ENCODE assay signal across 9 mouse cellular contexts in the genomic region with DNA sequence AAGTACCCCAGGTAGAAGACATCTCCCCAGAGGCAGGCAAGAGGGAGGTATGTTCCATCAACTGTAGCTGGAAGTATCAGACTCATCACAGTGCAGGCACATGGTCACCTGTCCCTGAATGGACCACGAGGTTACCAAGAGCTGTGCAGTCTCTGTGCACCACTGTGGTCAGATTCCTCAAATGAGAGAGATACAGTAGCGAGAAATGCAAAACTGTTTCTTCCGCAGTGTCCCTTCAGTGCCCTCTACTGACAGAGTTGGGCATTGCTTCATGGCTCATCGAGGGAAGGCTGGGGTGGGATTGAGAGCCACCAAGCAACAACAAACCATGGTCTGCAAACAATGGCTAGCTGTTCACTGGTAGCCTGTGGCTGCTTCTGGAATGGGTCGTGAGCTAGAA.
DNase-seq lines count a peak whose midpoint lies in the region; ATAC-seq and TF ChIP-seq lines count a peak whose summit lies in the region.
"Had no signal": no experiment of that assay in that cellular context is flagged by ENCODE, and none has a peak within 500 bp of the region (broad histone marks: within the 10 kb centered on the region; RNA-seq: fewer than 3 reads in every experiment).

No protein-coding gene starts in this region.

- intact Hi-C loops in left cerebral cortex, postnatal 25 days (cut with DNase I) = loop anchor here (2.0 to 5.0 kb wide), 4 partner anchors 30 to 406 kb away; partner anchors contain the start of gene Ptpru

- H3K4me2 ChIP-seq in neural tube, embryonic 15.5 days = no peak overlapping the region
- no peak overlapping the region for H3K4me2 ChIP-seq in embryonic facial prominence, embryonic 14.5 days (ENCODE audit: low read depth, low read length)
- H3K4me2 ChIP-seq in neural tube, embryonic 13.5 days = no peak overlapping the region

- no peaks in the 10 kb centered on the region for H3K36me3 ChIP-seq in neural tube, embryonic 15.5 days
- no peaks in the 10 kb centered on the region for H3K36me3 ChIP-seq in embryonic facial prominence, embryonic 14.5 days (ENCODE audit: control insufficient read depth, insufficient read depth, low read length)
- no peaks in the 10 kb centered on the region for H3K36me3 ChIP-seq in neural tube, embryonic 13.5 days

- no peaks in the 10 kb centered on the region for H3K9me3 ChIP-seq in neural tube, embryonic 15.5 days (replicated peaks)
- no peaks in the 10 kb centered on the region for H3K9me3 ChIP-seq in embryonic facial prominence, embryonic 14.5 days (ENCODE audit: control insufficient read depth, low read length)
- no peaks in the 10 kb centered on the region for H3K9me3 ChIP-seq in neural tube, embryonic 13.5 days

- no peaks in the 10 kb centered on the region for H3K27me3 ChIP-seq in neural tube, embryonic 15.5 days (replicated peaks)
- H3K27me3 ChIP-seq in embryonic facial prominence, embryonic 14.5 days (replicated peaks; ENCODE audit: control insufficient read depth, insufficient read depth, low read length) = no peaks in the 10 kb centered on the region
- H3K27me3 ChIP-seq in neural tube, embryonic 13.5 days = no peaks in the 10 kb centered on the region

- H3K4me1 ChIP-seq in neural tube, embryonic 15.5 days = peaks cover 32% of the 10 kb centered on the region
- no peaks in the 10 kb centered on the region for H3K4me1 ChIP-seq in bone marrow macrophage, adult 2 months (ENCODE audit: control insufficient read depth, insufficient read depth, low read length)
- H3K4me1 ChIP-seq in embryonic facial prominence, embryonic 14.5 days (ENCODE audit: control insufficient read depth, insufficient read depth, low read length) = no peaks in the 10 kb centered on the region
- peaks cover 47% of the 10 kb centered on the region for H3K4me1 ChIP-seq in neural tube, embryonic 13.5 days (replicated peaks)

- peak; percentile 76 for DNase-seq in neural tube, embryonic 10.5 days (ENCODE audit: extremely low spot score, low spot score)
- peak; percentile 69 for DNase-seq in embryonic facial prominence, embryonic 14.5 days (ENCODE audit: low spot score)
- peak; percentile 37 for DNase-seq in induced T-regulatory cell, adult 2 months (ENCODE audit: low read depth)
- peak; percentile 72 to 75 for DNase-seq in left cerebral cortex, postnatal 25 days (ENCODE audit: low spot score in 2 of 2)
- no peak for DNase-seq in T-cell, adult 2 months (ENCODE audit: low spot score)

- no peak overlapping the region for H3K27ac ChIP-seq in neural tube, embryonic 15.5 days (replicated peaks)
- no peak overlapping the region for H3K27ac ChIP-seq in bone marrow macrophage, adult 2 months (ENCODE audit: insufficient read depth, low read depth, low read length)
- no peak overlapping the region for H3K27ac ChIP-seq in embryonic facial prominence, embryonic 14.5 days (replicated peaks; ENCODE audit: low read depth, low read length)
- no peak overlapping the region for H3K27ac ChIP-seq in neural tube, embryonic 13.5 days (replicated peaks)

- H3K9ac ChIP-seq in neural tube, embryonic 15.5 days (replicated peaks) = no peak overlapping the region
- no peak overlapping the region for H3K9ac ChIP-seq in embryonic facial prominence, embryonic 14.5 days (ENCODE audit: low read depth, low read length)
- no peak overlapping the region for H3K9ac ChIP-seq in neural tube, embryonic 13.5 days

- peak; percentile 58 for TF ChIP-seq CTCF in bone marrow macrophage, adult 2 months (IDR thresholded peaks at IDR 0.05; ENCODE audit: low read depth, low read length)

- H3K4me3 ChIP-seq in neural tube, embryonic 15.5 days (replicated peaks) = no peak overlapping the region
- no peak overlapping the region for H3K4me3 ChIP-seq in bone marrow macrophage, adult 2 months (ENCODE audit: insufficient read depth, low read length)
- no peak overlapping the region for H3K4me3 ChIP-seq in embryonic facial prominence, embryonic 14.5 days (ENCODE audit: low read depth, low read length)
- H3K4me3 ChIP-seq in neural tube, embryonic 13.5 days = no peak overlapping the region
- H3K4me3 ChIP-seq: erythroblast, embryonic 14.5 days had no signal

- TF ChIP-seq POLR2A in bone marrow macrophage, adult 2 months (IDR thresholded peaks at IDR 0.05; ENCODE audit: borderline replicate concordance, low read depth, low read length) = no peak

- WGBS in neural tube, embryonic 15.5 days = 10% methylated on average over 5 of the region's 5 CpGs
- 3% methylated on average over 5 of the region's 5 CpGs for WGBS in embryonic facial prominence, embryonic 14.5 days
- 11% methylated on average over 5 of the region's 5 CpGs for WGBS in neural tube, embryonic 13.5 days

- no peak for ATAC-seq in neural tube, embryonic 15.5 days (ENCODE audit: low FRiP score)
- ATAC-seq in embryonic facial prominence, embryonic 14.5 days (ENCODE audit: low read depth) = 0 out of 2 replicates have a peak, but pooled peaks have one; percentile 39
- ATAC-seq in neural tube, embryonic 13.5 days (ENCODE audit: low read depth) = peak; percentile 37; the same call in 1 of the 2 replicates
